29 mouse cellular contexts compared by ENCODE assay signal in the genomic region with DNA sequence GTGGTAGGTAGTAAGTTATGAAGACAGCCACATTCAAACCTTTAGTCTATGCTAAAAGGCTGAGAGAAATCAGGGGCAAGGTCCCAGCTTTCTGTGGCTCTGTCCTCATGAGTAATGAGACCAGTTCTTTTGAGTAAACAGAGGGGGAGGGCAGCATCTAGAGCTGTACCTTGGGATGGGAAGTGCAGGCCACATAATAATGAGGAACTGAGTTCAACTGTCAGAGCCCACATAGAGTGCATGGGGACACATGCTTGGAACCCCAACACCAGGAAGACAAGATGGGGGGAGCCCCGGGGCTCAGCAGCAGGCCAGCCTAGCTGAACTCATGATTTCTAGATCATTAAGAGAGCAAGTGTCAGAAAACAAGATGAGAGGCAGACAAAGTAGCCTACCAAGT. TPM values are rescaled to one million over a fixed set of nuclear protein-coding genes. Genes with fewer than 3 reads are reported as not detected.
DNase-seq lines count a peak whose midpoint lies in the region; ATAC-seq and TF ChIP-seq lines count a peak whose summit lies in the region.
"Had no signal": no experiment of that assay in that cellular context is flagged by ENCODE, and none has a peak within 500 bp of the region (broad histone marks: within the 10 kb centered on the region; RNA-seq: fewer than 3 reads in every experiment).

No protein-coding gene starts in this region.

- peaks cover 37% of the 10 kb centered on the region for H3K27me3 ChIP-seq in limb, embryonic 10.5 days (ENCODE audit: low read depth, poor library complexity, severe bottlenecking)
- H3K27me3 ChIP-seq in heart, embryonic 10.5 days (ENCODE audit: insufficient read depth, poor library complexity, severe bottlenecking) = 0 out of 2 replicates have a peak, but pooled peaks cover 3% of the 10 kb centered on the region
- no peaks in the 10 kb centered on the region for H3K27me3 ChIP-seq in forebrain, postnatal 0 days (ENCODE audit: insufficient read depth, low read length)
- H3K27me3 ChIP-seq: CH12.LX; embryonic facial prominence, embryonic 12.5 days; forebrain, embryonic 15.5 days had no signal

- no peak overlapping the region for H3K9ac ChIP-seq in forebrain, postnatal 0 days
- H3K9ac ChIP-seq: embryonic facial prominence, embryonic 12.5 days; forebrain, embryonic 13.5 days; forebrain, embryonic 15.5 days had no signal

- no peak overlapping the region for H3K4me2 ChIP-seq in forebrain, postnatal 0 days (ENCODE audit: low read depth)
- H3K4me2 ChIP-seq: embryonic facial prominence, embryonic 12.5 days; forebrain, embryonic 13.5 days; forebrain, embryonic 15.5 days had no signal

- ATAC-seq in common myeloid progenitor, adult 5-6 weeks (replicated peaks; ENCODE audit: low read depth, poor library complexity, severe bottlenecking) = peak; percentile 57
- peak; percentile 30 to 52; a peak in 3 of 4 replicates for ATAC-seq in hematopoietic stem cell, adult 5-6 weeks (replicated peaks in 1 of 2; ENCODE audit: insufficient read depth in 1 of 2, low FRiP score in 2 of 2, low TSS enrichment in 1 of 2, low read depth in 1 of 2, poor library complexity in 2 of 2, severe bottlenecking in 2 of 2)
- ATAC-seq in megakaryocyte progenitor cell, adult 5-6 weeks (replicated peaks; ENCODE audit: poor library complexity) = peak; percentile 68
- no peak for ATAC-seq in forebrain, postnatal 0 days
- ATAC-seq: activated CD4-positive, CD25-positive, alpha-beta regulatory T cell, adult 4 months; CD4-positive, CD25-positive, alpha-beta regulatory T cell, adult 4 months; forebrain, embryonic 13.5 days; forebrain, embryonic 15.5 days; Patski had no signal

- H3K4me3 ChIP-seq in limb, embryonic 10.5 days = no peak overlapping the region
- no peak overlapping the region for H3K4me3 ChIP-seq in heart, embryonic 10.5 days
- H3K4me3 ChIP-seq in forebrain, postnatal 0 days (ENCODE audit: low read depth, low read length) = no peak overlapping the region
- H3K4me3 ChIP-seq: embryonic facial prominence, embryonic 10.5 days; embryonic facial prominence, embryonic 12.5 days; forebrain, embryonic 13.5 days; forebrain, embryonic 15.5 days had no signal

- DNase-seq in 416B (ENCODE audit: low read depth) = peak; percentile 2
- no peak for DNase-seq in limb, embryonic 10.5 days (ENCODE audit: low spot score)
- DNase-seq in heart, embryonic 10.5 days (ENCODE audit: low spot score) = no peak
- DNase-seq in forebrain, postnatal 0 days = no peak
- DNase-seq in cerebellum, adult 8-10 months = no peak
- DNase-seq: adrenal gland, adult 8-10 months; adrenal gland, postnatal 25 days; B cell, adult 2 months; cerebellum, adult 11 months; cerebellum, adult 18-20 months; cerebellum, postnatal 10 days; cerebellum, postnatal 25 days had no signal

- no peaks in the 10 kb centered on the region for H3K36me3 ChIP-seq in limb, embryonic 10.5 days
- peaks cover 4% of the 10 kb centered on the region; the same call in 1 of the 2 replicates for H3K36me3 ChIP-seq in heart, embryonic 10.5 days
- no peaks in the 10 kb centered on the region for H3K36me3 ChIP-seq in forebrain, postnatal 0 days (ENCODE audit: insufficient read depth)
- H3K36me3 ChIP-seq: embryonic facial prominence, embryonic 10.5 days; embryonic facial prominence, embryonic 12.5 days; forebrain, embryonic 15.5 days; G1E had no signal

- no peak for TF ChIP-seq CTCF in forebrain, postnatal 0 days (IDR thresholded peaks at IDR 0.05; ENCODE audit: low read depth)

- H3K27ac ChIP-seq in limb, embryonic 10.5 days = no peak overlapping the region
- no peak overlapping the region for H3K27ac ChIP-seq in heart, embryonic 10.5 days
- no peak overlapping the region for H3K27ac ChIP-seq in forebrain, postnatal 0 days (ENCODE audit: low read depth, low read length)
- H3K27ac ChIP-seq: embryonic facial prominence, embryonic 10.5 days; embryonic facial prominence, embryonic 12.5 days; forebrain, embryonic 13.5 days had no signal

- 89% methylated on average over 1 of the region's 1 CpGs for WGBS in limb, embryonic 10.5 days
- WGBS in heart, embryonic 10.5 days = 67% methylated on average over 1 of the region's 1 CpGs
- 96% methylated on average over 1 of the region's 1 CpGs for WGBS in forebrain, postnatal 0 days

- H3K4me1 ChIP-seq in limb, embryonic 10.5 days = peaks cover 23% of the 10 kb centered on the region
- H3K4me1 ChIP-seq in heart, embryonic 10.5 days = peaks cover 51% of the 10 kb centered on the region
- H3K4me1 ChIP-seq in forebrain, postnatal 0 days (ENCODE audit: insufficient read depth) = peaks cover 3% of the 10 kb centered on the region

- H3K9me3 ChIP-seq in limb, embryonic 10.5 days (replicated peaks) = no peaks in the 10 kb centered on the region
- no peaks in the 10 kb centered on the region for H3K9me3 ChIP-seq in heart, embryonic 10.5 days
- H3K9me3 ChIP-seq in forebrain, postnatal 0 days (ENCODE audit: low read length) = no peaks in the 10 kb centered on the region
- H3K9me3 ChIP-seq: embryonic facial prominence, embryonic 10.5 days; embryonic facial prominence, embryonic 12.5 days; forebrain, embryonic 13.5 days; forebrain, embryonic 15.5 days had no signal

RNA-seq across cellular contexts. Expression of a gene that starts 1.4 kb away (rescaled TPM):
- total RNA-seq in common myeloid progenitor, adult 5-6 weeks (2017) = 26.0 and 27.2 TPM in 2 replicates
- total RNA-seq in hematopoietic stem cell, adult 5-6 weeks (2017) = 28.2 and 31.4 TPM in 2 replicates
- total RNA-seq in megakaryocyte progenitor cell, adult 5-6 weeks (2015) = 17.0 and 18.6 TPM in 2 replicates
- 18.7 and 21.8 TPM in 2 replicates for total RNA-seq in megakaryocyte progenitor cell, adult 5-6 weeks (2017)
- 3.9 and 7.4 TPM in 2 replicates for polyA plus RNA-seq in limb, embryonic 10.5 days (2016; fragmentation: Nextera tagmentation; extraction: Ambion mirVana)
- polyA plus RNA-seq in heart, embryonic 10.5 days (2016; fragmentation: Nextera tagmentation; extraction: Ambion mirVana) = 10.6 and 13.3 TPM in 2 replicates
- total RNA-seq in forebrain, postnatal 0 days (2014; rRNA removed) = 49.7 and 56.3 TPM in 2 replicates
- 5.9 and 12.3 TPM in 2 replicates for polyA plus RNA-seq in forebrain, postnatal 0 days (2015; fragmentation: Nextera tagmentation; extraction: Ambion mirVana)
- total RNA-seq: CH12.LX had no signal
- polyA plus RNA-seq: activated CD4-positive, CD25-positive, alpha-beta regulatory T cell, adult 4 months; G1E; Patski had no signal

RNA-seq across cellular contexts. Expression of a gene that starts 52.9 kb away (rescaled TPM):
- not detected in 2 replicates for total RNA-seq in common myeloid progenitor, adult 5-6 weeks (2017)
- total RNA-seq in hematopoietic stem cell, adult 5-6 weeks (2017) = not detected in 2 replicates
- total RNA-seq in megakaryocyte progenitor cell, adult 5-6 weeks (2015) = not detected in 2 replicates
- total RNA-seq in megakaryocyte progenitor cell, adult 5-6 weeks (2017) = not detected in 2 replicates
- not detected in 2 replicates for polyA plus RNA-seq in limb, embryonic 10.5 days (2016; fragmentation: Nextera tagmentation; extraction: Ambion mirVana)
- polyA plus RNA-seq in heart, embryonic 10.5 days (2016; fragmentation: Nextera tagmentation; extraction: Ambion mirVana) = not detected in 2 replicates
- not detected in 2 replicates for total RNA-seq in forebrain, postnatal 0 days (2014; rRNA removed)
- polyA plus RNA-seq in forebrain, postnatal 0 days (2015; fragmentation: Nextera tagmentation; extraction: Ambion mirVana) = not detected in 2 replicates
- total RNA-seq: adrenal gland, adult 18-20 months; adrenal gland, adult 8-10 months; adrenal gland, postnatal 25 days; adrenal gland, postnatal 4 days; CH12.LX; G1E had no signal
- polyA plus RNA-seq: activated CD4-positive, CD25-positive, alpha-beta regulatory T cell, adult 4 months; brain, embryonic 14.5 days; CD4-positive, CD25-positive, alpha-beta regulatory T cell, adult 4 months; embryonic facial prominence, embryonic 10.5 days; embryonic facial prominence, embryonic 12.5 days; embryonic facial prominence, embryonic 14.5 days; forebrain, embryonic 11.5 days; forebrain, embryonic 13.5 days; forebrain, embryonic 15.5 days; G1E; Patski had no signal
